Mouse (Mus musculus) spleen, postnatal 14 days (tissue): ENCODE measurements around the gene P2rx3.

Source experiments
- DNase-seq, 2 experiments: peaks; one replicate each; pipeline ENCODE4 v3.0.0; 2021 to 2022; ENCODE audit warnings: low spot score in 2 of 2

Gene P2rx3

GRCm38 (mm10) chr2:85037047-85038026 is at the start of gene P2rx3, which contains the start of gene Ssrp1:
Gene P2rx3 (minus strand): TSS chr2:85037462.
Gene Ssrp1 (plus strand): TSS chr2:85037234.
- DNase-seq: peak; percentile 81 to 88

GRCm38 (mm10) chr2:85073751-85074150 is 36.5 kb upstream of the P2rx3 start:
- no peak for DNase-seq

GRCm38 (mm10) chr2:85071921-85072320 is 34.7 kb upstream of the P2rx3 start:
- DNase-seq: no peak

GRCm38 (mm10) chr2:85070086-85070485 is 32.8 kb upstream of the P2rx3 start:
- DNase-seq: no peak

- DNase-seq: no peak
Measured at GRCm38 (mm10) chr2:85068626-85069025, 31.4 kb upstream of the P2rx3 start.

GRCm38 (mm10) chr2:85067903-85068625 is 30.8 kb upstream of the P2rx3 start:
- DNase-seq: no peak

- DNase-seq: no peak
Measured at GRCm38 (mm10) chr2:85066937-85067336, 29.7 kb upstream of the P2rx3 start.

- no peak for DNase-seq
Measured at GRCm38 (mm10) chr2:85065141-85065875, 28.0 kb upstream of the P2rx3 start.

GRCm38 (mm10) chr2:85061107-85061541 is 23.9 kb upstream of the P2rx3 start:
- no peak for DNase-seq

- no peak for DNase-seq
Measured at GRCm38 (mm10) chr2:85060591-85061060, 23.4 kb upstream of the P2rx3 start.

GRCm38 (mm10) chr2:85059677-85060076 is 22.4 kb upstream of the P2rx3 start:
- no peak for DNase-seq

- DNase-seq: no peak
Measured at GRCm38 (mm10) chr2:85056711-85057110, 19.4 kb upstream of the P2rx3 start.

- no peak for DNase-seq
Measured at GRCm38 (mm10) chr2:85053192-85053816, 16.0 kb upstream of the P2rx3 start.

GRCm38 (mm10) chr2:85050746-85051145 is 13.5 kb upstream of the P2rx3 start:
- DNase-seq: no peak

- DNase-seq: no peak
Measured at GRCm38 (mm10) chr2:85050001-85050634, 12.9 kb upstream of the P2rx3 start.

GRCm38 (mm10) chr2:85049277-85049676 is 12.0 kb upstream of the P2rx3 start:
- DNase-seq: no peak

GRCm38 (mm10) chr2:85048168-85048751 is 11.0 kb upstream of the P2rx3 start:
- no peak for DNase-seq

- peak; percentile 92 to 95 for DNase-seq
Measured at GRCm38 (mm10) chr2:85047596-85048167, 10.4 kb upstream of the P2rx3 start, which contains the start of gene Tnks1bp1. Gene Tnks1bp1 (plus strand): TSS chr2:85048022.

- no peak for DNase-seq
Measured at GRCm38 (mm10) chr2:85047081-85047480, 9.8 kb upstream of the P2rx3 start.

- DNase-seq: no peak
Measured at GRCm38 (mm10) chr2:85046222-85046621, 9.0 kb upstream of the P2rx3 start.
